Mouse (Mus musculus) ovary, postnatal 14 days (tissue): ENCODE measurements around the gene Slit3.

Source experiments
- DNase-seq: peaks from one replicate; pipeline ENCODE4 v3.0.0; 2022; ENCODE audit warnings: low spot score

Slit3 gene

GRCm38 (mm10) chr11:35120894-35121610 lies at the start of gene Slit3:
TSS of gene Slit3 (plus strand) at chr11:35121224.
- DNase-seq: peak; percentile 29

GRCm38 (mm10) chr11:35071451-35071850 lies 49.6 kb upstream of the Slit3 start:
- no peak for DNase-seq

GRCm38 (mm10) chr11:35075411-35075810 lies 45.6 kb upstream of the Slit3 start:
- no peak for DNase-seq

DNA sequence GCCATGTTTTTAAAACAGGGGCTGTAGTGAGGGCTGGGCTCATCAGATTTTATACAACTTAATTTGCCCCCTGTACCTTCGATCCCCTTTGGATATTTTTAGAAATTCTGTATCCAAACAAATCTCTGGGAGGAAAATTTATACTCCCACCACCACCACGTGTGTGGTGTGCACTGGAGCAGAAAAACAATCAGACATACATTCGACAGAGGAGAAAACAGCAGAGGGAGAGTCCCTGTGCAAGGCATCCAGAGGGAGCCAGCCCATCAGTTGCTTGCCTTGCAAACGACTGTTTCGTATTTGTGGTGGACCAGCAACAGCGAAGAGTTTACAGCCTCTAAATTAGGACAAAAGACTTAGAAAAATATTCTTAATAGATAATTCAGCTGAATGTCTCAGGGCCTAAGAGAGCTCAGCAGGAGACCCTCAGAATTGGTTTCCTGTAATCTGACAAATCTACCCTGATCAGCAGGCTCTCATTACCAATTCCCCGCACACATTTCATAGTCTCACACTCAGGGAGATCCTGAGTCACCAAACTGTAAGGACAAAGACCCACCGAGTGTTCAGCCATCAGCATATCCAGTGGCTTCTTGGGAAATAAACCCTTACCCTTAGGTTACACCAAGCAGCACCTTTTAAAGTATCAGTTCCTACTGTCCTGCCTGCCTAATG lies 40.4 kb upstream of the Slit3 start:
- no peak for DNase-seq

GRCm38 (mm10) chr11:35082297-35082696 lies 38.7 kb upstream of the Slit3 start:
- DNase-seq: no peak

DNA sequence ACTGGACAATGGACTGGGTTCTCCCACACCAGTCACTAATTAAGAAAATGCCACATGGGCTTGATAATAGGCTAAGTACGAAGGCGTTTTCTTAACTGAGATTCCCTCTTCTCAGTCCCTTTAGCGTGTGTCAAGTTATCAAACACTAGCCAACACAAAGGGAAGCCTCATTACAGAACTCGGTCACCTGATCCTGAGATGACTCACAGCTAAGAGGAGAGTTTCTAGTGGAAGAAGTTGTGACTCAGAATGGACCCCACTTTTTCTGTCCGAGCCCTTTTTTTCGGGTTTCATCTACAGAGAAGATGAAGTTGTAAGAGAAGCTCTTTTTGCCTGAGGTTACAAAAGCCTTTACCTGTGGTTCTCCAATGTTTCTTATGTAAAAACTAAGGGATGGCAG lies 38.0 kb upstream of the Slit3 start:
- DNase-seq: no peak

DNA sequence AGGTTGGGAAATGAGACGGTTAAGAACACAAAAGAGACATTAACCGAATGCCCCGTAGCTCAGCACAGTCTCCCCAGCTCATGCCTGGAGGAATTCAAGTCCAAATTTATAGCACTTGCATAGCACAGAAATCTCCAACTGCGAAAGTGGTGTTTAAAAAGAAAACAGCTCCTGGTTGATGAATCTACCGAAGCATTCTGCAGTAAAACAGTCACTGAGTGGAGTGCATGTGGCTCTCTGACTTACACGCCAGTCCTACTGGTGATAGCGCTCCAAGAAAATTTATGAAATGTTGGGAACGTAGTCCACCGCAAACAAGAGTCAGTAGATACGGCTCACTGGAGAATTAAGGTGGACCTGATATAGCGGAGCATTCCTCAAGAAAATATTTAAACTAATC lies 35.7 kb upstream of the Slit3 start:
- DNase-seq: no peak

- DNase-seq: no peak
Measured at GRCm38 (mm10) chr11:35086029-35086428, 35.0 kb upstream of the Slit3 start.

- no peak for DNase-seq
Measured at GRCm38 (mm10) chr11:35087454-35087853, 33.6 kb upstream of the Slit3 start.

- no peak for DNase-seq
Measured at GRCm38 (mm10) chr11:35088136-35088535, 32.9 kb upstream of the Slit3 start.

DNA sequence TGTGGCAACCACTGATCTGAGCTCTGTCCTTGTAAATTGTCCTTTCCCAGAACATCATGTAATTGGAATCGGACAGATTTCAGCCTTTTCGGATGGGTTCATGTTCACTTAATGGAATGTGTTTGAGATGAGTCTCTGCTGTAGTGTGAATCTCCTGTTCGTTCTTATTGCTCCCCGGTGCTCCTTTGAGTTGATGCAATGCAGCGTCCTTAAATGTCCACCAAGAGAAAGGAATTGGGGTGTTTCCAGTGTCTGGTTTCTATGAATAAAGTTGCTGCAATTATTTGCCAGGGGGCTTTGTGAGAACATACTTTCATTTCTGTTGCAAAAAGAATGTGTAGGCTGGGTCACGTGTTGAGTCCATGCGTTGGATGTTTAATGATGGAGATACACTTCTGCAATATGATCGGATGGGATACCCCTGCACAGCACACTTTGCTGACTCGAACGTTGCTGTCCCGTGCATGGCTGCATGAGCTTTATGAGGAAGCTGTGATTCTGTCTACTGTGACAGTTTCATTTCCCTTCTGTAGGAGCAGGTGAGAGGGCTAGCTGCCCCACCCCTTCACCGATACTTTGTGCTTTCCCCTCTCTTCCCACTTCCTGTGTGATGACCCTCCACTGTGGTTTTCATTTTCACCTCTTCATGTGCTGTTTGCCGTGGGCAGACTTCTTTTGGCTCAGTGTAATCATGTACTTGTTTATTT lies 30.2 kb upstream of the Slit3 start:
- no peak for DNase-seq

- DNase-seq: no peak
Measured at GRCm38 (mm10) chr11:35096538-35096937, 24.5 kb upstream of the Slit3 start.

GRCm38 (mm10) chr11:35109781-35110180 lies 11.2 kb upstream of the Slit3 start:
- no peak for DNase-seq

GRCm38 (mm10) chr11:35110784-35111183 lies 10.2 kb upstream of the Slit3 start:
- DNase-seq: no peak

DNA sequence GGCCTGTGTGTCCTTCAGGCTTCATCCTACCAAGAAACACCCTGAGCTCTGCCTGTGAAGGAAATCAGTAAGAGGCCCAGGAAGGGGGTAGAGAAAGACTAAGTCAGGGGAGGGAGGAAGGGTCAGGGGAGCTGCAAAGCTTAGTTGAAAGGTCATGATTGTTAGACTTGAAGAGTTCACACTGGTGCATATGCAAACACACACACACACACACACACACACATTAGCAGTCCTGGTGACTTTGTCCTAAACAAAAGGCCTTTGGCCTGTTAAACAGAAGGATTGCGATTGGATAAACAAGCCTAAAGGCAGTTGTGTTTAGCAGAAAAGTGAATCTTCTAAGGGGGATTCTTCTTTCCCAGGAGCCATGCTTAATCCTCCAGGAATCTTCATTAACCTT lies 7.7 kb upstream of the Slit3 start:
- DNase-seq: no peak

DNA sequence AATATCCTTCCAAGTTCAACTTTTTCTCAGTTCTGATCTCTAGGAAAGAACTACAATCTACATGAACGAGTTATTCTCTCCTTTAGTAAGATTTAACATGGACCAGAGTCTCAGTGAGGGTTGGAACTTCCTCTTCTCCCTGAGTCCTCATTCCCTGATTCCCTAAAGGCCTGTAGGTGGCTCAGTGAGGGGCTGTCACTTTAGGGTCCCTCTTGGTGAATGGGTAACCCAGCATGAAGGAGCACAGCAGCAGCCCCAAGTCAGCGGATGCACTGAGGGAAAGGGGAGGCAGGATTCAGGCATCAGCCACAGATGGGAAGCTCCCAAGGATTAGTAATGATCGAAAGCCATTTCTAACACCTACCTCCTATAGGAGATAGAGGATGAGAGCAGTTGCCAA lies 4.6 kb upstream of the Slit3 start:
- DNase-seq: no peak

GRCm38 (mm10) chr11:35117871-35118270 lies 3.2 kb upstream of the Slit3 start:
- no peak for DNase-seq

GRCm38 (mm10) chr11:35118731-35119130 lies 2.3 kb upstream of the Slit3 start:
- no peak for DNase-seq

- DNase-seq: peak; percentile 61
Measured at GRCm38 (mm10) chr11:35119360-35119759, 1.7 kb upstream of the Slit3 start.

DNA sequence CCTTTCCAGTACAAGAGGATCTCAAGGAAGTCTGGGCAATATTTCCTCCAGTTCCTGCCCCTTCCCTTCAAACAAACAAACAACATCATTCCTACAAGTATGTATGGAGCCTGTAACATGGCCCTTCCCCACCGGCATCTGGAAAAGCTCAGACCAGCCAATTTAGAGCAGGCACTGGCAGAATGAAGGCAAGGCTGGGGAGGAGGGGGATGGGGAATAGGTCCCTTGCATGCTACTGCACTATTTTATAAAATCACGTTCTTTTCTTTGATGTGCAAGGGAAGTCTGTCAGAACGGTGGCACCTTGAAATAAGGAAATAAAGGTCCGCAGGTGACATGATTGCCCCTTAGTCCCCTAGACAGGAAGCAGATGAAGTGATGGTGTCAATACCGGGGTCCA lies 948 bp upstream of the Slit3 start:
- DNase-seq: no peak

GRCm38 (mm10) chr11:35121611-35121959 lies 561 bp downstream of the Slit3 start:
- DNase-seq: no peak

DNA sequence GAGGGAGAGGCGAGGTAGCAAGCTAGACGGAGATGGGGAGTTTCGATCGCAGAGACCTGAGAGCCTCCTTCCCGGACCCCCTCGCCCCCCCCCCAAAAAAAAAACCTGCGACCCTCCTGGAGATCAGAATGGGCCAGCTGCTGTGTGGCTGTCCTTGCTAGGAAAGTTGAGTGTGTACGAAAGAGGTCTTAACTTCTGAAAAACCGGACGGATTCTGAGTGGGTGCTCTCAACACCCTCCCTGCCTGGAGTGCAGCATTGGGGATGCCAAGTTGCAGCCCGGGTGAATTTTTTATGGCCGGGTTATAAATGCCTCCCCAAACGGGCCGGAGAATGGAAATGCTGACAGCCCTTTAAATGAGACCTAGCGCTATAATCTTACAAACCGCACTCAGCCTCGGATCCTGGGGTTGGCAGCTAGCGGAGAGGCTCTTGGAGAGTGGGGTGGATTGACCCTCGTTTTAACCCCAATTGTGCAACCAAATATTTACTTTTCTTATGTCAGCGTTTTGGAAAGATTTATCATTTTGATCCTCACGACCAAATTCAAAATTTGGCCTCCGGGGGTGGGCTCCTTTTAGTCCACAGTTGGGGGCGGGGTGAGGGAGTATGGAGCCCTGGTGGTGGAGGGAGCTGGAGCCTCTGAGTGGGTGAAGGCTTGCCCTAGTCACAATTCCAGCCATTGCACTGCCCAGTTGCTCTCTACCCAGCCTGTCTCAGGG lies 1.2 kb downstream of the Slit3 start:
- DNase-seq: no peak
